Mouse (Mus musculus): Measurements from ENCODE around the gene Nav2. TPM values are rescaled to one million over a fixed set of nuclear protein-coding genes. Genes with fewer than 3 reads are reported as not detected.

Nav2 gene
- polyA plus RNA-seq (2014; fragmentation: Nextera tagmentation; extraction: Ambion mirVana): 22.5 and 23.3 TPM in 2 replicates

DNA sequence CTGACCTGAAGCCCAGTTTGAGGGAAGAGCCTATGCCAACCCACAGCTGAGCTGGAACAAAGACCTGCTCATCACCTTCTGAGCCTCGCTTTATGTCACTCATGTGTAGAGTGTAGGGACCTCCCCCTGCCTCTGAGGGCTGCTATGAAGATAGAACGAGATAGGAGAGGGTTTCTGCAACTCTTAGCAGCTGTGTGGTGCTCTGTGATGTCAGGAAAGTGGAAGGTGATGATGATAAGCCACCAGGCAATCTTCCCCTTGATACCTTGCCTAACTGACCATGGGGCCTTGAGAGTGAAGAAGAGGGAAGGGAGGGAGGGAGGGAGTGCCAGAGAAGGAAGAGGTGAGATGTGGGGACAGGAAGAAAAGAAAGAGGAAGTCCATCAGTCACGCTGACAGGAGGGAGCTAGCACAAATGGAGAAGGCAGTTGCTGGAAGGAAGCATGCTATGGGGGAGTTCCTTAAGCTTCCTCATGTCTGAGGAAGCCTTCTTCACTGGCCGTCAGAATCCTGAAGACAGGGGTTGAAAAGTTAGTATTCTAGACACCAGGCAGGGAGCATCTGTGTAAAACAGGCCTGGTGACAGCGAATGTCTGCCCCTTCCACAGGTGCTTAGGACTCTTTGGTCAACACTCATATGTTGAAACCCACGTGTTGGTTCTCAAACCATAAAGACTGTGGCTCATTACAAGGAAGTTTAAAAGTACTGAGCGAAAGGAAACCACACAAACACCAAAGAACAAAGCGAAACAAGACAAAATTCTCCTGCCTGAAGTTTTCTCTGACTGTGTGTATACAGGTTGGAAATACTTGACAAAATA is at the start of gene Nav2:
TSS of gene Nav2 (plus strand) at position 196 of the 821 bp plus-strand sequence.
- Histone ChIP-seq H3K27me3 (ENCODE audit: control insufficient read depth, insufficient read depth, low read length) (no peaks in the 10 kb centered on the region), H3K4me1 (ENCODE audit: control insufficient read depth, insufficient read depth, low read length) (no peaks in the 10 kb centered on the region), H3K4me2 (ENCODE audit: low read length) (no peak within 1 kb of the TSS), H3K9ac (replicated peaks; ENCODE audit: low read length) (no peak within 1 kb of the TSS), H3K9me3 (ENCODE audit: control insufficient read depth, low read length) (no peaks in the 10 kb centered on the region), H3K36me3 (ENCODE audit: control insufficient read depth, insufficient read depth, low read length) (no peaks in the 10 kb centered on the region), H3K4me3 (replicated peaks; ENCODE audit: low read depth, low read length) (no peak within 1 kb of the TSS), H3K27ac (replicated peaks; ENCODE audit: low read depth, low read length) (no peak within 1 kb of the TSS)
- no peak for DNase-seq
- no peak for ATAC-seq (ENCODE audit: low FRiP score, low TSS enrichment)
- 78% methylated on average over 8 of the region's 8 CpGs for WGBS

- ATAC-seq (ENCODE audit: low FRiP score, low TSS enrichment) (no peak), DNase-seq (no peak)
- Histone ChIP-seq H3K9ac (replicated peaks; ENCODE audit: low read length) (no peak overlapping the region), H3K9me3 (ENCODE audit: control insufficient read depth, low read length) (no peaks in the 10 kb centered on the region), H3K4me3 (replicated peaks; ENCODE audit: low read depth, low read length) (no peak overlapping the region), H3K4me2 (ENCODE audit: low read length) (no peak overlapping the region), H3K27me3 (ENCODE audit: control insufficient read depth, insufficient read depth, low read length) (no peaks in the 10 kb centered on the region), H3K4me1 (ENCODE audit: control insufficient read depth, insufficient read depth, low read length) (no peaks in the 10 kb centered on the region), H3K36me3 (ENCODE audit: control insufficient read depth, insufficient read depth, low read length) (no peaks in the 10 kb centered on the region), H3K27ac (replicated peaks; ENCODE audit: low read depth, low read length) (no peak overlapping the region)
- 84% methylated on average over 4 of the region's 4 CpGs for WGBS
Observed at GRCm38 (mm10) chr7:48859362-48859761, 49.2 kb upstream of the Nav2 start.

DNA sequence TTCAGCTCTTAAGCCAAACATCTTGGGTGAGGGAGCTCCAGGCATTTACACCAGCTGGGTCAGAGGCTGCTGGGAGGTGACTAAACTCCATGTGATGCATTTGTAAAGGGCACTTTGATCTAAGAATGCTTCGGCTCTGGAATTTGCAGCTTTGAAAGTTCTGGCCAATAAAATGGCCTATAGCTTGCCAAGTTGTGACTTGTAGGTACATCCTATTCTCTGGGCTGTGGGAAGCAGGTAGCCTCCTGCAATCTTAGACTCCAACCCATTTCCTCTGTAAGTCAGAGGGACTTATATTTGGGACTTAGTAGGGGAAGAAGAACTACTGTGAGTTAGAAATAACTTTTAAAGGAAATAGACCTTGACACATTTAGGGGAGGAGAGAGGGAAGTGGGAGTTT is 47.6 kb upstream of the Nav2 start:
- Histone ChIP-seq H3K9ac (replicated peaks; ENCODE audit: low read length) (no peak overlapping the region), H3K4me2 (ENCODE audit: low read length) (no peak overlapping the region), H3K36me3 (ENCODE audit: control insufficient read depth, insufficient read depth, low read length) (no peaks in the 10 kb centered on the region), H3K9me3 (ENCODE audit: control insufficient read depth, low read length) (no peaks in the 10 kb centered on the region), H3K4me3 (replicated peaks; ENCODE audit: low read depth, low read length) (no peak overlapping the region), H3K4me1 (ENCODE audit: control insufficient read depth, insufficient read depth, low read length) (no peaks in the 10 kb centered on the region), H3K27me3 (ENCODE audit: control insufficient read depth, insufficient read depth, low read length) (no peaks in the 10 kb centered on the region), H3K27ac (replicated peaks; ENCODE audit: low read depth, low read length) (no peak overlapping the region)
- DNase-seq: no peak
- 73% methylated on average over 1 of the region's 1 CpGs for WGBS
- ATAC-seq (ENCODE audit: low FRiP score, low TSS enrichment): no peak

- DNase-seq (no peak), ATAC-seq (ENCODE audit: low FRiP score, low TSS enrichment) (no peak)
- H3K9me3 ChIP-seq (ENCODE audit: control insufficient read depth, low read length): no peaks in the 10 kb centered on the region
- no peaks in the 10 kb centered on the region for H3K36me3 ChIP-seq (ENCODE audit: control insufficient read depth, insufficient read depth, low read length)
- H3K27ac ChIP-seq (replicated peaks; ENCODE audit: low read depth, low read length): no peak overlapping the region
- WGBS: 91% methylated on average over 4 of the region's 4 CpGs
- H3K4me2 ChIP-seq (ENCODE audit: low read length): no peak overlapping the region
- no peaks in the 10 kb centered on the region for H3K4me1 ChIP-seq (ENCODE audit: control insufficient read depth, insufficient read depth, low read length)
- H3K4me3 ChIP-seq (replicated peaks; ENCODE audit: low read depth, low read length): no peak overlapping the region
- H3K27me3 ChIP-seq (ENCODE audit: control insufficient read depth, insufficient read depth, low read length): no peaks in the 10 kb centered on the region
- H3K9ac ChIP-seq (replicated peaks; ENCODE audit: low read length): no peak overlapping the region
Observed at GRCm38 (mm10) chr7:48861796-48862195, 46.7 kb upstream of the Nav2 start.

DNA sequence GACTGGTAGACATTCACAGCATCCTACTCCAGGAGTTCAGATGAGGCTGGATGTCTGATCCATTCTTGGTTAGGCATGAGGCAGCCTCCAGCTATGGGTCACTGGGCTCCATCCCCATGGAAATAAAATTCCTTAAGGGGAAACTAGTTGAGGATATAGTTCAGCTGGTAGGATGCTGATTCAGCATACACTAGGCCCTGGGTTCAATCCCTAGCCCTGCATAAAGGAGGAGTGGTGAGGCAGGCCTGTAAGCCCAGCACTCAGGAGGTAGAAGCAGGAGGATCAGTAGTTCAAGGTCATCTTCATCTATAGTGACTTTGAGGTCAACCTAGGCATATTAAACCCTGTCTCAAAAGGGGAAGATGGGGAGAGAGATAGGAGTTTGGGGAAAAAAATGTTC is 44.3 kb upstream of the Nav2 start:
- Histone ChIP-seq H3K4me2 (ENCODE audit: low read length) (no peak overlapping the region), H3K27me3 (ENCODE audit: control insufficient read depth, insufficient read depth, low read length) (no peaks in the 10 kb centered on the region), H3K4me1 (ENCODE audit: control insufficient read depth, insufficient read depth, low read length) (no peaks in the 10 kb centered on the region), H3K36me3 (ENCODE audit: control insufficient read depth, insufficient read depth, low read length) (no peaks in the 10 kb centered on the region), H3K9ac (replicated peaks; ENCODE audit: low read length) (no peak overlapping the region), H3K27ac (replicated peaks; ENCODE audit: low read depth, low read length) (no peak overlapping the region), H3K4me3 (replicated peaks; ENCODE audit: low read depth, low read length) (no peak overlapping the region), H3K9me3 (ENCODE audit: control insufficient read depth, low read length) (no peaks in the 10 kb centered on the region)
- no peak for ATAC-seq (ENCODE audit: low FRiP score, low TSS enrichment)
- no peak for DNase-seq

- Histone ChIP-seq H3K27me3 (ENCODE audit: control insufficient read depth, insufficient read depth, low read length) (no peaks in the 10 kb centered on the region), H3K4me3 (replicated peaks; ENCODE audit: low read depth, low read length) (no peak overlapping the region), H3K4me1 (ENCODE audit: control insufficient read depth, insufficient read depth, low read length) (no peaks in the 10 kb centered on the region), H3K27ac (replicated peaks; ENCODE audit: low read depth, low read length) (no peak overlapping the region), H3K9me3 (ENCODE audit: control insufficient read depth, low read length) (no peaks in the 10 kb centered on the region), H3K36me3 (ENCODE audit: control insufficient read depth, insufficient read depth, low read length) (no peaks in the 10 kb centered on the region), H3K4me2 (ENCODE audit: low read length) (no peak overlapping the region), H3K9ac (replicated peaks; ENCODE audit: low read length) (no peak overlapping the region)
- 91% methylated on average over 9 of the region's 9 CpGs for WGBS
- no peak for ATAC-seq (ENCODE audit: low FRiP score, low TSS enrichment)
- DNase-seq: no peak
Observed at GRCm38 (mm10) chr7:48864671-48865458, 43.7 kb upstream of the Nav2 start.

- H3K4me2 ChIP-seq (ENCODE audit: low read length): no peak overlapping the region
- H3K9me3 ChIP-seq (ENCODE audit: control insufficient read depth, low read length): no peaks in the 10 kb centered on the region
- H3K36me3 ChIP-seq (ENCODE audit: control insufficient read depth, insufficient read depth, low read length): no peaks in the 10 kb centered on the region
- 94% methylated on average over 18 of the region's 18 CpGs for whole genome bisulfite sequencing
- ATAC-seq (ENCODE audit: low FRiP score, low TSS enrichment): no peak
- no peaks in the 10 kb centered on the region for H3K4me1 ChIP-seq (ENCODE audit: control insufficient read depth, insufficient read depth, low read length)
- H3K27me3 ChIP-seq (ENCODE audit: control insufficient read depth, insufficient read depth, low read length): no peaks in the 10 kb centered on the region
- no peak for DNase-seq
- no peak overlapping the region for H3K4me3 ChIP-seq (replicated peaks; ENCODE audit: low read depth, low read length)
- no peak overlapping the region for H3K27ac ChIP-seq (replicated peaks; ENCODE audit: low read depth, low read length)
- H3K9ac ChIP-seq (replicated peaks; ENCODE audit: low read length): no peak overlapping the region
Observed at GRCm38 (mm10) chr7:48867576-48867975, 40.9 kb upstream of the Nav2 start.

DNA sequence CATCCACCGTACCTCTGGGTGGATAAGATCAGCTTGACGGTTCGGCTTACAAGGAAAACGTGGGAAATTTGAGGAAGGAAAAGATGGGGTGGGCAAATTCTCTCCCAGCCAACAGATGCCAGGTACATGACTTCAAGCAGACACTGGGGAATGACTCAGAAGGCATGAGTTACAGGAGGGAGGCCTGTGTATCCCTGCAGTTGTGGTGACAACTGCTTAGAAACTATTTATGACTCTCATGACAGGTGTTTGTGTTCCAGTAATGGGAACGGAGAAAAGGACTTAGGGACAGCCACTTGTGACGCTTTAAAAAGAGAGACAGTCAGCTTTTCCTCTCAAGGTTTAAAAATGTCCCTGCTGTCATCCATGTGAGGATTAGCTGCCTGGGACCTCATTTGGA is 38.4 kb upstream of the Nav2 start:
- WGBS: 92% methylated on average over 6 of the region's 6 CpGs
- no peak for ATAC-seq (ENCODE audit: low FRiP score, low TSS enrichment)
- no peaks in the 10 kb centered on the region for H3K36me3 ChIP-seq (ENCODE audit: control insufficient read depth, insufficient read depth, low read length)
- no peak overlapping the region for H3K4me3 ChIP-seq (replicated peaks; ENCODE audit: low read depth, low read length)
- H3K4me1 ChIP-seq (ENCODE audit: control insufficient read depth, insufficient read depth, low read length): no peaks in the 10 kb centered on the region
- H3K4me2 ChIP-seq (ENCODE audit: low read length): no peak overlapping the region
- DNase-seq: no peak
- H3K27ac ChIP-seq (replicated peaks; ENCODE audit: low read depth, low read length): no peak overlapping the region
- no peaks in the 10 kb centered on the region for H3K9me3 ChIP-seq (ENCODE audit: control insufficient read depth, low read length)
- H3K9ac ChIP-seq (replicated peaks; ENCODE audit: low read length): no peak overlapping the region
- no peaks in the 10 kb centered on the region for H3K27me3 ChIP-seq (ENCODE audit: control insufficient read depth, insufficient read depth, low read length)
